Mouse (Mus musculus) cortical plate, adult 2 months (tissue): ENCODE measurements around the gene Nfib.

ENCODE experiments used
- CTCF ChIP-seq: fragments of 200-500 bp; IDR thresholded peaks from 2 replicates; pipeline ENCODE4 v1.5.1; 2011; ENCODE audit warnings: mild to moderate bottlenecking, control low read depth, low read length; ENCODE audit not compliant: insufficient read depth; ENCODE audit errors: extremely low read depth
- POLR2A ChIP-seq: fragments of 200-500 bp; IDR thresholded peaks from 2 replicates; pipeline ENCODE4 v1.6.1; 2011; ENCODE audit warnings: mild to moderate bottlenecking, low read length, control low read depth; ENCODE audit not compliant: insufficient read depth; ENCODE audit errors: extremely low read depth

GRCm38 (mm10) chr4:82286931-82287330, 418.6 kb downstream of the Nfib start:
- TF ChIP-seq CTCF (no peak), POLR2A (no peak)
